Mouse (Mus musculus) cerebellum, postnatal 36 days (tissue): ENCODE data around the gene Ak4.

Source experiments
- DNase-seq, 2 experiments: peaks; one replicate each; pipeline ENCODE4 v3.0.0; 2021 to 2022; ENCODE audit warnings: mixed read lengths in 2 of 2

Gene Ak4

DNA sequence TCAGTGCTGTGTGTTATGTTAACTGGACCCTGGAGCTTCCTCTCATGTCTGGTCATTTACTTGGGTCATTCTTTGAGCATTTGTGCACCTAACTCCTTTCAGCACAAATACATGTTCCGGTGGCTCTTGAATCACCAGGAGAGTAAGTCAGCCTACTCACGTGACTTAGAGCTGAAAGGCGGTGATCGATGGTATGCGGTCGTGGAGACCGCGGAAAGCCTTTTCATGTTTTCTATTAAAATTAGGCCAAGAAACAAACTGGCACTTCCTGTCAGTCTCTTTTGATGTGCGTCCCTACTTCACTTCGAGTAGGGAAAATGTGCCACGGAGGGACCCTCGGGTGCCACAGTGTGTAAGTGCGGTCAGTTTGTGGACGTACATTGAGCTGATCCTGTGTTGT is 96.8 kb downstream of the Ak4 start:
- no peak for DNase-seq
